Mouse (Mus musculus) MN1 (cell line): ENCODE results near the gene Egfr.

ENCODE experiments used
- DNase-seq: peaks from one replicate; pipeline ENCODE4 v3.0.0-alpha.2; 2016; ENCODE audit warnings: low spot score

Egfr gene

GRCm38 (mm10) chr11:16752007-16752348, at the start of gene Egfr:
Egfr (plus strand) TSS chr11:16752203.
- peak; percentile 14 for DNase-seq

- no peak for DNase-seq
Measured at GRCm38 (mm10) chr11:16703221-16703620, 48.8 kb upstream of the Egfr start.

- DNase-seq = no peak
Measured at GRCm38 (mm10) chr11:16735083-16735644, 16.8 kb upstream of the Egfr start.

- DNase-seq = no peak
Measured at GRCm38 (mm10) chr11:16737323-16737722, 14.7 kb upstream of the Egfr start.

- no peak for DNase-seq
Measured at GRCm38 (mm10) chr11:16738691-16739090, 13.3 kb upstream of the Egfr start.

GRCm38 (mm10) chr11:16739155-16739554, 12.8 kb upstream of the Egfr start:
- no peak for DNase-seq

- DNase-seq = no peak
Measured at GRCm38 (mm10) chr11:16740691-16741611, 11.1 kb upstream of the Egfr start.

- DNase-seq = no peak
Measured at GRCm38 (mm10) chr11:16742251-16742650, 9.8 kb upstream of the Egfr start.

- no peak for DNase-seq
Measured at GRCm38 (mm10) chr11:16742821-16743220, 9.2 kb upstream of the Egfr start.

- DNase-seq = no peak
Measured at GRCm38 (mm10) chr11:16751457-16751982, 483 bp upstream of the Egfr start.

- peak; percentile 11 for DNase-seq
Measured at GRCm38 (mm10) chr11:16752349-16753153, 548 bp downstream of the Egfr start.

- DNase-seq = no peak
Measured at GRCm38 (mm10) chr11:16753154-16754040, 1.4 kb downstream of the Egfr start.

GRCm38 (mm10) chr11:16759930-16760329, 7.9 kb downstream of the Egfr start:
- DNase-seq = no peak

- no peak for DNase-seq
Measured at GRCm38 (mm10) chr11:16761184-16761583, 9.2 kb downstream of the Egfr start.

GRCm38 (mm10) chr11:16766038-16766815, 14.2 kb downstream of the Egfr start:
- DNase-seq = no peak

- no peak for DNase-seq
Measured at GRCm38 (mm10) chr11:16767984-16768383, 16.0 kb downstream of the Egfr start.

- no peak for DNase-seq
Measured at GRCm38 (mm10) chr11:16769276-16769675, 17.3 kb downstream of the Egfr start.

GRCm38 (mm10) chr11:16769709-16770303, 17.8 kb downstream of the Egfr start:
- DNase-seq = no peak

GRCm38 (mm10) chr11:16770966-16771365, 19.0 kb downstream of the Egfr start:
- no peak for DNase-seq

- DNase-seq = no peak
Measured at GRCm38 (mm10) chr11:16772717-16773116, 20.7 kb downstream of the Egfr start.
